Mouse (Mus musculus) heart, embryonic 16.5 days (tissue): ENCODE data around the gene Pecam1. TPM values are rescaled to one million over a fixed set of nuclear protein-coding genes. Genes with fewer than 3 reads are reported as not detected.
"Not testable (repeated sequence)": the region's sequence is repeated elsewhere in the genome, so short reads cannot be mapped to it uniquely, and the experiment has no call there.

ENCODE experiments used
- ATAC-seq: fragments of 200-750 bp; cut with Nextera tagmentation; replicated peaks from 2 replicates; pipeline ENCODE4 v1.8.0; 2017; ENCODE audit warnings: moderate number of reproducible peaks; ENCODE audit not compliant: insufficient read depth, low FRiP score; ENCODE audit errors: extremely low read depth
- H3K27ac ChIP-seq: fragments of 300-500 bp; sonication (generic); 2 replicates; pipeline ENCODE4 v1.5.1; 2014; ENCODE audit warnings: mild to moderate bottlenecking, low read length, control low read depth, moderate library complexity
- H3K27me3 ChIP-seq: fragments of 300-500 bp; sonication (generic); 2 replicates; pipeline ENCODE4 v1.6.1; 2014; ENCODE audit warnings: low read length, mixed read lengths; ENCODE audit not compliant: control insufficient read depth, insufficient read depth
- H3K36me3 ChIP-seq: fragments of 300-500 bp; sonication (generic); 2 replicates; pipeline ENCODE4 v1.6.1; 2014; ENCODE audit not compliant: control insufficient read depth, insufficient read depth
- H3K4me1 ChIP-seq: fragments of 300-500 bp; sonication (generic); 2 replicates; pipeline ENCODE4 v1.6.1; 2014; ENCODE audit warnings: low read length, mixed read lengths; ENCODE audit not compliant: control insufficient read depth, insufficient read depth
- H3K4me2 ChIP-seq: fragments of 300-500 bp; sonication (generic); 2 replicates; pipeline ENCODE4 v1.6.1; 2014; ENCODE audit warnings: low read depth, mild to moderate bottlenecking, control low read depth, low read length
- H3K4me3 ChIP-seq: fragments of 300-500 bp; sonication (generic); 2 replicates; pipeline ENCODE4 v1.5.1; 2014; ENCODE audit warnings: mild to moderate bottlenecking, control low read depth, low read length
- H3K9ac ChIP-seq: fragments of 300-500 bp; sonication (generic); 2 replicates; pipeline ENCODE4 v1.6.1; 2014; ENCODE audit warnings: low read length, control low read depth
- H3K9me3 ChIP-seq: fragments of 300-500 bp; sonication (generic); replicated peaks from 2 replicates; pipeline ENCODE4 v1.6.1; 2016; ENCODE audit warnings: low read length; ENCODE audit not compliant: control insufficient read depth
- WGBS: fragments of 180-500 bp; shearing (Covaris S2); extraction: QIAGEN DNeasy Blood & Tissue Kit; methylation state at CpG from one replicate; pipeline ENCODE4 v1.1.7; 2014; 5-methylcytosine and 5-hydroxymethylcytosine counted together
- polyA plus RNA-seq: library from polyadenylated mRNA; unstranded; fragments of >200 nt; fragmentation: Nextera tagmentation; extraction: Ambion mirVana; gene quantifications from 2 replicates; pipeline ENCODE4 v1.2.1, GENCODE M21; 2015

The Pecam1 gene
- polyA plus RNA-seq, 1 experiment from 2014 or later: 87.7 TPM

DNA sequence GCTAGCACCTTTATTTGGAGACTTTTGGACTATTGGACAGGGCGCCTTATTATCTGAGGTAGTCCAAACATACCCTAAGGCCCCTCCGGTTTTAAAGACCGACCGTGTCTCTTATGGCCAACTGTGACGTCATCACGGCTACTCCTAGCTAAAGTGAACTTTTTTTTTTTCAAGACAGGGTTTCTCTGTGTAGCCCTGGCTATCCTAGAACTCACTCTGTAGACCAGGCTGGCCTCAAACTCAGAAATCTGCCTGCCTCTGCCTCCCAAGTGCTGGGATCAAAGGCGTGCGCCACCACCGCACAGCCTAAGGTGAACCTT is 25.6 kb downstream of the Pecam1 start:
- not testable (repeated sequence) for H3K9me3 ChIP-seq, H3K9ac ChIP-seq
- 88% methylated on average over 9 of the region's 9 CpGs for WGBS

DNA sequence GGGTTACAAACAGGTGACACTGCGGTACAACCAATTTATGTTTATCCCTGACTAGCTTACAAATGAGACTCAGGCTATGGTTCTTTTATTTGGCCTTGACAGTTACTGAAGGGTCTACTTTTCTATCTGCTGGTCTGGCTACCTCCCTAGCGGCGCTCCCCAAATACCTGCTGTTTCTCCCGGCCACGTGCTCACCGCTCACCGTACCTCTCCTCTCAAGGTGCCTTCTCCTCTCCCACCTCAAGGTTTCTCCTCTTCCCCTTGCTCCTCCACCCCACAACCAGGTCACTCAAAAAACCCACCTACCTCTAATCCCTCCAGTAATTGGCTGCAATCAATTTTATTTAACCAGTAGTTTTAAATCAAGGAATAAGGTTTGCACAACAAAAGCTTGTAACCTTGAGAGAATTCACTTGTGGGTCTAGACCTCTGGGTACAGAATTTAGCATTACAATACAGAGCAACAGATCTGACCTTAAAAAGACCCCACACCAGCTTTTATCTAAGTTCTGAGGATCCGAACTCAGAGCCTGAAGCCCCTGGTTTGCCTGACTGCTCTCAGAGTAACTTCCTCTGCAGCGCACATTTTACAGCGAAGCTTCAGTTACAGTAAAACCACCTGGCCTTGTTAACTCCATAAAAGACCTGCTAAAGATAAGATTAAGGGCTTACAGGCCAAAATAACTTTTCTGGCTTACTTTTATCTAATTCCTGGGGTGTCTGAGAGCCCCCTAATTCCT is 26.1 kb downstream of the Pecam1 start:
- no peak overlapping the region for H3K4me2 ChIP-seq
- no peaks in the 10 kb centered on the region for H3K27me3 ChIP-seq
- H3K27ac ChIP-seq: no peak overlapping the region
- no peak for ATAC-seq
- H3K36me3 ChIP-seq: no peaks in the 10 kb centered on the region
- peaks cover 13% of the 10 kb centered on the region for H3K4me1 ChIP-seq
- H3K9ac ChIP-seq: no peak overlapping the region
- no peak overlapping the region for H3K4me3 ChIP-seq
- WGBS: 90% methylated on average over 10 of the region's 10 CpGs
- H3K9me3 ChIP-seq: no peaks in the 10 kb centered on the region

More for the DNA sequence above, 25.6 kb downstream of the Pecam1 start:
- H3K4me1 ChIP-seq: peaks cover 13% of the 10 kb centered on the region
- not testable (repeated sequence) for H3K4me3 ChIP-seq, ATAC-seq, H3K4me2 ChIP-seq, H3K27ac ChIP-seq, H3K36me3 ChIP-seq, H3K27me3 ChIP-seq

DNA sequence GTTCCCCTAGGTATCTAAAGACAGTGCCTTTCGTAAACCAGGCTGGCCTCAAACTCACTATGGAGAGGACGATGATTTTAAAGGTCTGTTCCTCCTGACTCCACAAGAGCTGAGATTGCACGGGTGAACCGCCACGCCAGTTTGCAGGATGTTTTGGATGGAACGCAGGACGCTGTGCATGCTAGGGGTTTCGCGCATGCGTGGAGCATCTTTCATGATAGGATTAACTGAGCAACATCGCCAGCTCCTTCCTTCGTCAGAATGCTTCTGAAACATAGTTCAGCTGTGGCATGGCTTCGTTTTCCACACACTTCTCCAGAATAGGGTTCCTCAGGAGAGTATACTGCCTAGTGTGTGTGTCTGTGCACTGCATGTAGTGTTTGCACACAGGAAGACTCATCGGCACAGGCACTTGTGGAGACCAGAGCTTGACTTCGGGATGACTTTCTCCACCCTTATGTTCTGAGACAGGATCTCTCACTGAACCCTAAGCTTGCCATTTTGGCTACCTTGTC is 26.8 kb downstream of the Pecam1 start:
- 69% methylated on average over 15 of the region's 15 CpGs for WGBS
- Histone ChIP-seq H3K4me2 (no peak overlapping the region), H3K9me3 (no peaks in the 10 kb centered on the region), H3K36me3 (no peaks in the 10 kb centered on the region), H3K4me1 (peaks cover 11% of the 10 kb centered on the region), H3K27ac (no peak overlapping the region), H3K4me3 (no peak overlapping the region), H3K9ac (no peak overlapping the region), H3K27me3 (no peaks in the 10 kb centered on the region)
- no peak for ATAC-seq

DNA sequence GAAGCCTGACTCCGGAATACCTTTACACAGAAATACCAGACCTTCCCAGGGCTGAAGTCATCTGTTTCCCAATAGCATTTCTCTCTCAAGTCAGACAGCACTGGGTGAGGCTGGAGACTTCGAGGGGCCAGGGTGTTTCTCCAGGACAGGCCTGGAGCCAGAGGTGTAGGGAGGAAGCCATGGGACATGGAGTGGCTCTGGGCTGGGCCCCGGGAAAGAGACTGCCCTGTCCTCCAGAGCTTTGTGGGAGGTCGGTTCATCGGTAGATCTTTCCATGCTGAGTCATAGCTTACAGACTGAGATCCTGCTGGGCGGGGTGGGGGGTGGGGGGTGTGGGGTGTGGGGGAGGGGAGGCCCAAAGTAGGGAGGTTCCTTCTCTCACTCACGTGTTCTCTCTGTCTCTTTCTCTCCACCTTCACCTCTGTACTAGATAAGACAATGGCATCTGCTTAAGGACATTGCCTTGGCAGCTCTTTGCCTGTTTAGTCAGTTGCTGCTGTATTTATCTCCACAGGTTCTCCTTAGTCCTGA is 27.5 kb downstream of the Pecam1 start:
- no peak overlapping the region for H3K9ac ChIP-seq
- peak; percentile 87 for ATAC-seq
- no peaks in the 10 kb centered on the region for H3K27me3 ChIP-seq
- H3K4me1 ChIP-seq: peaks cover 8% of the 10 kb centered on the region
- WGBS: 9% methylated on average over 7 of the region's 7 CpGs
- H3K4me3 ChIP-seq: no peak overlapping the region
- H3K4me2 ChIP-seq: no peak overlapping the region
- no peaks in the 10 kb centered on the region for H3K36me3 ChIP-seq
- H3K9me3 ChIP-seq: no peaks in the 10 kb centered on the region
- peak overlapping the region; percentile 48; the same call in 1 of the 2 replicates for H3K27ac ChIP-seq

DNA sequence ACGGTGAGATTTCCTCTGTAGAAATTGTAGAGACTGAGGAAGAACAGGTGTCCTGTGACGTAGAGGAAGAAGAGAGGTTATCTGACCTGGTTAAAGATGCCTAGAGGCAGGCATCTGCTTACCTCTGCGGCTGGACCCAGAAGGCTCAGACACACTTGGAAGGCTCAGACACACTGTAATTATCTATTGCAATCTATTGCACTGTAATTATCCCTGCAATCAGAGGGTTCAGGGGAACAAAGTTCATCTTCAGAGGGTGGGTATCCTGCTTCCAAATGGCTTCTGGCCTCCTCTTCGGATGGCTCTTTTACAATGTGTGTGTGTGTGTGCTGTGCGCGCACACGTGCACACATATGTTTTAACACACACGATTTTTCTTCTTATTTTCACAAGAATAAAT is 30.0 kb downstream of the Pecam1 start:
- H3K27ac ChIP-seq: no peak overlapping the region
- H3K4me3 ChIP-seq: no peak overlapping the region
- H3K9ac ChIP-seq: no peak overlapping the region
- H3K4me1 ChIP-seq: peaks cover 8% of the 10 kb centered on the region
- H3K27me3 ChIP-seq: no peaks in the 10 kb centered on the region
- no peaks in the 10 kb centered on the region for H3K9me3 ChIP-seq
- H3K4me2 ChIP-seq: no peak overlapping the region
- no peaks in the 10 kb centered on the region for H3K36me3 ChIP-seq
- 83% methylated on average over 8 of the region's 8 CpGs for WGBS
- ATAC-seq: no peak

- H3K9me3 ChIP-seq: no peaks in the 10 kb centered on the region
- H3K36me3 ChIP-seq: no peaks in the 10 kb centered on the region
- 75% methylated on average over 5 of the region's 5 CpGs for WGBS
- H3K4me3 ChIP-seq: no peak overlapping the region
- ATAC-seq: no peak
- no peak overlapping the region for H3K27ac ChIP-seq
- H3K4me1 ChIP-seq: no peaks in the 10 kb centered on the region
- H3K27me3 ChIP-seq: no peaks in the 10 kb centered on the region
- H3K4me2 ChIP-seq: no peak overlapping the region
- no peak overlapping the region for H3K9ac ChIP-seq
Observed at GRCm38 (mm10) chr11:106716568-106716967, 33.9 kb downstream of the Pecam1 start.

GRCm38 (mm10) chr11:106715066-106715465 is 35.4 kb downstream of the Pecam1 start:
- peak overlapping the region; percentile 81 for H3K27ac ChIP-seq
- H3K4me3 ChIP-seq: peak overlapping the region; percentile 38
- 0 out of 2 replicates have a peak overlapping the region, but pooled peaks have one; percentile 8 for H3K4me2 ChIP-seq
- no peaks in the 10 kb centered on the region for H3K4me1 ChIP-seq
- H3K27me3 ChIP-seq: no peaks in the 10 kb centered on the region
- ATAC-seq: peak; percentile 53
- H3K36me3 ChIP-seq: no peaks in the 10 kb centered on the region
- H3K9ac ChIP-seq: peak overlapping the region; percentile 52
- no peaks in the 10 kb centered on the region for H3K9me3 ChIP-seq
- WGBS: 53% methylated on average over 6 of the region's 6 CpGs

DNA sequence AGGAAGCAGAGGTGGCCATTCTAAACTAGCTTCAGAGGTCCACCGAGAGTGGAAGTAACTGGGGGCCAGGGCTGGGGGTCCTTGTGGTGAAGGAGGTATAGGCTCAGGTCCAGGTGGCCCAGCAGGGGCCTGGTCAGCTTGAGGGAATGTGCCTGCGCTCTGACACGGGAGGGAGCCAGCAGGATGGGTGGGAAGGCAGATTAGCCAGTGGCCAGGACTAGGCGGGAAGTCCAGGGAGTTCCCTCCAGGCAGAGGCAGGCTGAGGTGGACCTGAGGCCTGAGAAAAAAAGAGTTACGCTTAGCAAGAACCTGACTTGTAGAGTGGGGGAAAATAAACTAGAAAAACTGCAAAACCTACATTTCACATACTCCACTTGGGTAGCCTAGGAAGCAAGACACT is 39.6 kb downstream of the Pecam1 start:
- Histone ChIP-seq H3K27ac (peak overlapping the region; percentile 25; the same call in 1 of the 2 replicates), H3K4me1 (peaks cover 20% of the 10 kb centered on the region), H3K9me3 (no peaks in the 10 kb centered on the region), H3K4me3 (no peak overlapping the region), H3K36me3 (no peaks in the 10 kb centered on the region), H3K27me3 (no peaks in the 10 kb centered on the region), H3K4me2 (peak overlapping the region; percentile 32), H3K9ac (no peak overlapping the region; the same call in 1 of the 2 replicates)
- 67% methylated on average over 5 of the region's 5 CpGs for WGBS
- ATAC-seq: no peak

- no peak for ATAC-seq
- no peak overlapping the region for H3K4me3 ChIP-seq
- peak overlapping the region; percentile 26 for H3K4me2 ChIP-seq
- H3K36me3 ChIP-seq: no peaks in the 10 kb centered on the region
- peaks cover 22% of the 10 kb centered on the region for H3K4me1 ChIP-seq
- no peaks in the 10 kb centered on the region for H3K27me3 ChIP-seq
- no peaks in the 10 kb centered on the region for H3K9me3 ChIP-seq
- WGBS: 41% methylated on average over 15 of the region's 15 CpGs
- peak overlapping the region; percentile 35; the same call in 1 of the 2 replicates for H3K27ac ChIP-seq
- H3K9ac ChIP-seq: 0 out of 2 replicates have a peak overlapping the region, but pooled peaks have one; percentile 20
Observed at GRCm38 (mm10) chr11:106709227-106709985, 41.0 kb downstream of the Pecam1 start.
